Mouse (Mus musculus) hindbrain, postnatal 0 days (tissue): ENCODE results near the gene Apba1. TPM values are rescaled to one million over a fixed set of nuclear protein-coding genes. Genes with fewer than 3 reads are reported as not detected.
A peak's percentile ranks its signal among the peaks of the same experiment; 100 is the strongest.

Experiments used
- ATAC-seq: fragments of 200-750 bp; cut with Nextera tagmentation; 2 replicates; pipeline ENCODE4 v1.8.0; 2017; ENCODE audit warnings: mild to moderate bottlenecking, moderate TSS enrichment, moderate library complexity
- DNase-seq: peaks from one replicate; pipeline ENCODE4 v3.0.0-alpha.2; 2015; ENCODE audit warnings: low spot score
- H3K27ac ChIP-seq: fragments of 300-500 bp; sonication (generic); 2 replicates; pipeline ENCODE4 v1.5.1; 2014; ENCODE audit warnings: mild to moderate bottlenecking
- H3K27me3 ChIP-seq: fragments of 300-500 bp; sonication (generic); 2 replicates; pipeline ENCODE4 v1.6.1; 2014; ENCODE audit warnings: low read length, mixed read lengths; ENCODE audit not compliant: insufficient read depth
- H3K36me3 ChIP-seq: fragments of 300-500 bp; sonication (generic); 2 replicates; pipeline ENCODE4 v1.6.1; 2014; ENCODE audit warnings: low read length, mixed read lengths; ENCODE audit not compliant: insufficient read depth
- H3K4me1 ChIP-seq: fragments of 300-500 bp; sonication (generic); 2 replicates; pipeline ENCODE4 v1.6.1; 2014; ENCODE audit warnings: antibody characterized with exemption, low read length, mixed read lengths; ENCODE audit not compliant: insufficient read depth
- H3K4me2 ChIP-seq: fragments of 300-500 bp; sonication (generic); 2 replicates; pipeline ENCODE4 v1.6.1; 2014; ENCODE audit warnings: low read depth, mild to moderate bottlenecking, low read length, moderate library complexity, mixed read lengths
- H3K4me3 ChIP-seq: fragments of 300-500 bp; sonication (generic); 2 replicates; pipeline ENCODE4 v1.5.1; 2014; ENCODE audit warnings: low read length
- H3K9ac ChIP-seq: fragments of 300-500 bp; sonication (generic); replicated peaks from 2 replicates; pipeline ENCODE4 v1.6.1; 2014; ENCODE audit warnings: mild to moderate bottlenecking, low read length, moderate library complexity, mixed read lengths
- H3K9me3 ChIP-seq: fragments of 300-500 bp; sonication (generic); 2 replicates; pipeline ENCODE4 v1.6.1; 2016; ENCODE audit warnings: low read length, mixed read lengths
- CTCF ChIP-seq: IDR thresholded peaks from 2 replicates; pipeline ENCODE4 v1.5.1; 2016; ENCODE audit warnings: antibody characterized with exemption, control low read depth, low read depth
- WGBS: fragments of 180-500 bp; shearing (Covaris S2); extraction: QIAGEN DNeasy Blood & Tissue Kit; methylation state at CpG from one replicate; pipeline ENCODE4 v1.1.7; 2014; 5-methylcytosine and 5-hydroxymethylcytosine counted together
- polyA plus RNA-seq: library from polyadenylated mRNA; unstranded; fragments of >200 nt; fragmentation: Nextera tagmentation; extraction: Ambion mirVana; gene quantifications from 2 replicates; pipeline ENCODE4 v1.2.1, GENCODE M21; 2015
- total RNA-seq: library from RNA; depleted of rRNA; stranded (reverse); fragments of >200 nt; gene quantifications from 2 replicates; pipeline ENCODE4 v1.2.3, GENCODE M21; 2014

Gene Apba1
- total and polyA plus RNA-seq, 2 experiments from 2014 or later = 15.5 to 173 TPM

GRCm38 (mm10) chr19:23972881-23973649 is 214.4 kb downstream of the Apba1 start:
- H3K36me3 ChIP-seq = no peaks in the 10 kb centered on the region
- no peak overlapping the region for H3K4me3 ChIP-seq
- no peak overlapping the region for H3K4me2 ChIP-seq
- 53% methylated on average over 16 of the region's 16 CpGs for WGBS
- H3K27me3 ChIP-seq = no peaks in the 10 kb centered on the region
- no peak overlapping the region for H3K9ac ChIP-seq
- TF ChIP-seq CTCF = peak; percentile 31; the same call in 1 of the 2 replicates
- DNase-seq = peak; percentile 63
- peak overlapping the region; percentile 33 for H3K27ac ChIP-seq
- peaks cover 7% of the 10 kb centered on the region; the same call in 1 of the 2 replicates for H3K4me1 ChIP-seq
- ATAC-seq = peak; percentile 82
- no peaks in the 10 kb centered on the region for H3K9me3 ChIP-seq

- peaks cover 5% of the 10 kb centered on the region; the same call in 1 of the 2 replicates for H3K4me1 ChIP-seq
Observed at GRCm38 (mm10) chr19:23977901-23978443, 219.3 kb downstream of the Apba1 start.

GRCm38 (mm10) chr19:23980598-23980997 is 221.9 kb downstream of the Apba1 start:
- Histone ChIP-seq H3K27ac (no peak overlapping the region), H3K4me2 (no peak overlapping the region), H3K4me1 (no peaks in the 10 kb centered on the region), H3K36me3 (no peaks in the 10 kb centered on the region), H3K9ac (no peak overlapping the region), H3K27me3 (no peaks in the 10 kb centered on the region), H3K9me3 (no peaks in the 10 kb centered on the region), H3K4me3 (no peak overlapping the region)
- 70% methylated on average over 3 of the region's 3 CpGs for WGBS
- ATAC-seq (no peak), DNase-seq (no peak)
- TF ChIP-seq CTCF = no peak

More at GRCm38 (mm10) chr19:23977901-23978443, 219.3 kb downstream of the Apba1 start:
- H3K36me3 ChIP-seq = no peaks in the 10 kb centered on the region
- no peak overlapping the region for H3K4me2 ChIP-seq
- H3K4me3 ChIP-seq = no peak overlapping the region
- no peak overlapping the region for H3K9ac ChIP-seq
- TF ChIP-seq CTCF = no peak
- H3K27me3 ChIP-seq = no peaks in the 10 kb centered on the region
- 80% methylated on average over 6 of the region's 6 CpGs for WGBS
- no peak for ATAC-seq
- DNase-seq = no peak
- H3K9me3 ChIP-seq = no peaks in the 10 kb centered on the region
- no peak overlapping the region for H3K27ac ChIP-seq

- Histone ChIP-seq H3K4me2 (no peak overlapping the region), H3K27me3 (no peaks in the 10 kb centered on the region), H3K9ac (no peak overlapping the region), H3K9me3 (no peaks in the 10 kb centered on the region), H3K27ac (no peak overlapping the region), H3K4me1 (no peaks in the 10 kb centered on the region), H3K4me3 (no peak overlapping the region), H3K36me3 (no peaks in the 10 kb centered on the region)
- DNase-seq = peak; percentile 28
- no peak for TF ChIP-seq CTCF
- 40% methylated on average over 6 of the region's 6 CpGs for WGBS
- no peak for ATAC-seq
Observed at GRCm38 (mm10) chr19:23984186-23984585, 225.5 kb downstream of the Apba1 start.

- Histone ChIP-seq H3K27ac (no peak overlapping the region), H3K4me3 (no peak overlapping the region), H3K9me3 (no peaks in the 10 kb centered on the region), H3K4me1 (no peaks in the 10 kb centered on the region), H3K4me2 (no peak overlapping the region), H3K36me3 (no peaks in the 10 kb centered on the region), H3K9ac (no peak overlapping the region), H3K27me3 (no peaks in the 10 kb centered on the region)
- ATAC-seq (no peak), DNase-seq (no peak)
- no peak for TF ChIP-seq CTCF
- WGBS = 83% methylated on average over 2 of the region's 2 CpGs
Observed at GRCm38 (mm10) chr19:23987291-23987690, 228.6 kb downstream of the Apba1 start.

GRCm38 (mm10) chr19:23988166-23988565 is 229.5 kb downstream of the Apba1 start:
- DNase-seq (no peak), ATAC-seq (no peak)
- no peak for TF ChIP-seq CTCF
- Histone ChIP-seq H3K4me1 (no peaks in the 10 kb centered on the region), H3K27ac (no peak overlapping the region), H3K4me2 (no peak overlapping the region), H3K9me3 (no peaks in the 10 kb centered on the region), H3K4me3 (no peak overlapping the region), H3K27me3 (no peaks in the 10 kb centered on the region), H3K36me3 (no peaks in the 10 kb centered on the region), H3K9ac (no peak overlapping the region)
- WGBS = 92% methylated on average over 4 of the region's 4 CpGs
